Mouse (Mus musculus) c-Kit-positive CD71-negative TER-119-negative erythroid progenitor cells, embryonic 14.5 days (primary cell): ENCODE data around the gene Psmc3.

Source experiments
- DNase-seq: peaks from one replicate; pipeline ENCODE4 v3.0.0-alpha.2; 2013; ENCODE audit warnings: low read depth

Gene Psmc3

GRCm38 (mm10) chr2:91053181-91053933 is 452 bp upstream of the Psmc3 start:
- DNase-seq, result no peak

GRCm38 (mm10) chr2:91058435-91058834 is 4.6 kb downstream of the Psmc3 start:
- DNase-seq, result no peak

- no peak for DNase-seq
These were observed 5.6 kb downstream of the Psmc3 start for GRCm38 (mm10) chr2:91059376-91059775.

GRCm38 (mm10) chr2:91060544-91061355 is 6.9 kb downstream of the Psmc3 start:
- DNase-seq, result no peak

- no peak for DNase-seq
These were observed 8.2 kb downstream of the Psmc3 start for GRCm38 (mm10) chr2:91061849-91062481.

- DNase-seq, result no peak
These were observed 9.2 kb downstream of the Psmc3 start for GRCm38 (mm10) chr2:91062779-91063606.

GRCm38 (mm10) chr2:91064211-91064610 is 10.4 kb downstream of the Psmc3 start:
- DNase-seq, result no peak

GRCm38 (mm10) chr2:91065544-91065943 is 11.7 kb downstream of the Psmc3 start:
- no peak for DNase-seq

GRCm38 (mm10) chr2:91066455-91066854 is 12.6 kb downstream of the Psmc3 start:
- no peak for DNase-seq

- no peak for DNase-seq
These were observed 14.5 kb downstream of the Psmc3 start for GRCm38 (mm10) chr2:91068162-91068871.

- no peak for DNase-seq
These were observed 15.0 kb downstream of the Psmc3 start for GRCm38 (mm10) chr2:91068872-91069165.

- DNase-seq, result no peak
These were observed 15.6 kb downstream of the Psmc3 start for GRCm38 (mm10) chr2:91069306-91070000.

GRCm38 (mm10) chr2:91070076-91070800 is 16.4 kb downstream of the Psmc3 start, which contains the start of gene Slc39a13:
Slc39a13 (minus strand) TSS chr2:91070417.
- DNase-seq, result peak; percentile 89

GRCm38 (mm10) chr2:91071059-91071458 is 17.2 kb downstream of the Psmc3 start:
- DNase-seq, result no peak

GRCm38 (mm10) chr2:91072092-91072491 is 18.3 kb downstream of the Psmc3 start:
- no peak for DNase-seq

GRCm38 (mm10) chr2:91077957-91078313 is 24.1 kb downstream of the Psmc3 start:
- no peak for DNase-seq

GRCm38 (mm10) chr2:91078314-91079025 is 24.7 kb downstream of the Psmc3 start:
- DNase-seq, result no peak

GRCm38 (mm10) chr2:91079026-91079384 is 25.2 kb downstream of the Psmc3 start:
- no peak for DNase-seq

GRCm38 (mm10) chr2:91080784-91081513 is 27.1 kb downstream of the Psmc3 start:
- no peak for DNase-seq
